Mouse (Mus musculus) midbrain, embryonic 14.5 days (tissue): ENCODE data around the gene 2310057M21Rik. TPM values are rescaled to one million over a fixed set of nuclear protein-coding genes. Genes with fewer than 3 reads are reported as not detected.

Source experiments
- ATAC-seq: fragments of 200-750 bp; cut with Nextera tagmentation; 2 replicates; pipeline ENCODE4 v1.8.0; 2017; ENCODE audit warnings: moderate number of reproducible peaks, moderate library complexity; ENCODE audit not compliant: low FRiP score, low TSS enrichment
- DNase-seq: peaks from one replicate; pipeline ENCODE4 v3.0.0-alpha.2; 2015
- H3K27ac ChIP-seq: fragments of 300-500 bp; sonication (generic); replicated peaks from 2 replicates; pipeline ENCODE4 v1.5.1; 2014; ENCODE audit warnings: mild to moderate bottlenecking, low read depth, low read length, moderate library complexity
- H3K27me3 ChIP-seq: fragments of 300-500 bp; sonication (generic); 2 replicates; pipeline ENCODE4 v1.6.1; 2014; ENCODE audit warnings: low read length, control low read depth, mixed read lengths; ENCODE audit not compliant: control insufficient read depth, insufficient read depth
- H3K36me3 ChIP-seq: fragments of 300-500 bp; sonication (generic); 2 replicates; pipeline ENCODE4 v1.6.1; 2014; ENCODE audit warnings: low read length, control low read depth; ENCODE audit not compliant: control insufficient read depth, insufficient read depth
- H3K4me1 ChIP-seq: fragments of 300-500 bp; sonication (generic); 2 replicates; pipeline ENCODE4 v1.6.1; 2014; ENCODE audit warnings: mild to moderate bottlenecking, antibody characterized with exemption, low read length, control low read depth; ENCODE audit not compliant: control insufficient read depth, insufficient read depth
- H3K4me2 ChIP-seq: fragments of 300-500 bp; sonication (generic); 2 replicates; pipeline ENCODE4 v1.6.1; 2014; ENCODE audit warnings: mild to moderate bottlenecking, low read length, moderate library complexity
- H3K4me3 ChIP-seq: fragments of 300-500 bp; sonication (generic); replicated peaks from 2 replicates; pipeline ENCODE4 v1.5.1; 2014; ENCODE audit warnings: low read depth, low read length
- H3K9ac ChIP-seq: fragments of 300-500 bp; sonication (generic); replicated peaks from 2 replicates; pipeline ENCODE4 v1.6.1; 2014; ENCODE audit warnings: mild to moderate bottlenecking, low read length, moderate library complexity
- H3K9me3 ChIP-seq: fragments of 300-500 bp; sonication (generic); 2 replicates; pipeline ENCODE4 v1.6.1; 2016; ENCODE audit warnings: low read length, control low read depth, mixed read lengths; ENCODE audit not compliant: control insufficient read depth
- WGBS: fragments of 180-500 bp; shearing (Covaris S2); extraction: QIAGEN DNeasy Blood & Tissue Kit; methylation state at CpG from one replicate; pipeline ENCODE4 v1.1.7; 2014; 5-methylcytosine and 5-hydroxymethylcytosine counted together
- polyA plus RNA-seq: library from polyadenylated mRNA; unstranded; fragments of >200 nt; fragmentation: Nextera tagmentation; extraction: Ambion mirVana; gene quantifications from 2 replicates; pipeline ENCODE4 v1.2.1, GENCODE M21; 2014

Gene 2310057M21Rik
- polyA plus RNA-seq, 1 experiment from 2014 or later, result 28.8 TPM

DNA sequence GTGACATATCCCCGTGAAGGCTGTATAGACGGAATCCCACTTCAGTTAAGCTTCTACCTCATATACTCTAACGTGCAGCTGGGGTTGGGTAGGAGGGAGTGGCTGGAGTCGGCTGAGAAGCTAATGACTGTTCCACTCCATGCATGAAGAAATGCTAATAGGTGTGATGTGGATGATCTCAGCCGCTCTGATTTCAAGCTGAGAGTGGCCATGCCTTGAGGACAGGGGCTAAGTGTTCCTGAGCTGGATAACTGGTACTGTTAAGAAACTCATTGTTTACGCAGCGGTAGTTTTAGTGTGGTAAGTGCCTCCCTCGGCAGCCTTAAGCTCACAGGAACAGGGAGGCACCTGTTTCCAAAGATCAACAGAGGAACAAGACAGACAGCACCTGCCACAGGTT is 59.2 kb downstream of the 2310057M21Rik start:
- DNase-seq (no peak), ATAC-seq (no peak)
- no peaks in the 10 kb centered on the region for H3K27me3 ChIP-seq
- no peak overlapping the region for H3K9ac ChIP-seq
- WGBS, result 85% methylated on average over 8 of the region's 8 CpGs
- no peak overlapping the region for H3K27ac ChIP-seq
- no peak overlapping the region for H3K4me2 ChIP-seq
- no peaks in the 10 kb centered on the region for H3K9me3 ChIP-seq
- H3K4me1 ChIP-seq, result no peaks in the 10 kb centered on the region
- H3K36me3 ChIP-seq, result no peaks in the 10 kb centered on the region
- no peak overlapping the region for H3K4me3 ChIP-seq

DNA sequence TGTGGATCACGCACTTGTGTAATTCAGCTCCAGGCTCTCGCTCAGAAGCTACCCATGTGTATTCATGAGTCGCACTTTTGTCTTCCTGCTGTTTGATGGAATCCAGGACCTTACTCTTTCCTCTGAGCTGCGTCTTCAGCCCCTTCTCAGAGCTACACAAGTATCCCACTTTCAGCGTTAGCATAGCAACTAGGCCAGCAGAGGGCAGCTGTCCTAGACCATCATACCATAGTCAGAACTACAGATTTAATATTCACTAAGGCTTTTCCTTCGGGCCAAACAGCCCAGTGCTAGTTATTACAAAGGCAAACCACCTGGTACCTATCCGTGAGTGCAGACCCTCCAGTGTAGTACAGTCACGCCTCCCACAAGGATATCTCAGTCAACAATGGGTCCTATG is 65.4 kb downstream of the 2310057M21Rik start:
- Histone ChIP-seq H3K27me3 (no peaks in the 10 kb centered on the region), H3K9ac (no peak overlapping the region), H3K9me3 (no peaks in the 10 kb centered on the region), H3K4me1 (no peaks in the 10 kb centered on the region), H3K36me3 (no peaks in the 10 kb centered on the region), H3K4me2 (no peak overlapping the region), H3K27ac (no peak overlapping the region), H3K4me3 (no peak overlapping the region)
- whole genome bisulfite sequencing, result 77% methylated on average over 8 of the region's 8 CpGs
- DNase-seq (peak; percentile 7), ATAC-seq (no peak)

Other genes starting within 250 kb of the 2310057M21Rik start
- gene 4933402N03Rik, start 216.4 kb downstream of the 2310057M21Rik start, polyA plus RNA-seq, result not detected in 2 replicates
- gene 5430419D17Rik, start 188.4 kb downstream of the 2310057M21Rik start, polyA plus RNA-seq, result not detected in 2 replicates
- gene Cuzd1, start 40.5 kb downstream of the 2310057M21Rik start, polyA plus RNA-seq, result not detected in 2 replicates
- gene Fam24b, start 33.2 kb downstream of the 2310057M21Rik start, polyA plus RNA-seq, result not detected in 2 replicates
- gene Fam24a, start 28.9 kb downstream of the 2310057M21Rik start, polyA plus RNA-seq, result 0.42 TPM in 1 of 2 replicates, not detected in the other
- 42.8 and 46.3 TPM in 2 replicates for gene Pstk, start 8.4 kb upstream of the 2310057M21Rik start, polyA plus RNA-seq
- gene Ikzf5, start 47.8 kb upstream of the 2310057M21Rik start, polyA plus RNA-seq, result 15.6 and 22.8 TPM in 2 replicates
- gene Acadsb, start 47.8 kb upstream of the 2310057M21Rik start, polyA plus RNA-seq, result 99.3 and 125 TPM in 2 replicates
- 0.15 and 0.33 TPM in 2 replicates for gene Hmx3, start 180.1 kb upstream of the 2310057M21Rik start, polyA plus RNA-seq
- gene Hmx2, start 186.0 kb upstream of the 2310057M21Rik start, polyA plus RNA-seq, result 0.07 and 0.09 TPM in 2 replicates
- 167 and 169 TPM in 2 replicates for gene Bub3, start 197.5 kb upstream of the 2310057M21Rik start, polyA plus RNA-seq